Mouse (Mus musculus): ENCODE results near the gene Tnfsfm13.

Gene Tnfsfm13

DNA sequence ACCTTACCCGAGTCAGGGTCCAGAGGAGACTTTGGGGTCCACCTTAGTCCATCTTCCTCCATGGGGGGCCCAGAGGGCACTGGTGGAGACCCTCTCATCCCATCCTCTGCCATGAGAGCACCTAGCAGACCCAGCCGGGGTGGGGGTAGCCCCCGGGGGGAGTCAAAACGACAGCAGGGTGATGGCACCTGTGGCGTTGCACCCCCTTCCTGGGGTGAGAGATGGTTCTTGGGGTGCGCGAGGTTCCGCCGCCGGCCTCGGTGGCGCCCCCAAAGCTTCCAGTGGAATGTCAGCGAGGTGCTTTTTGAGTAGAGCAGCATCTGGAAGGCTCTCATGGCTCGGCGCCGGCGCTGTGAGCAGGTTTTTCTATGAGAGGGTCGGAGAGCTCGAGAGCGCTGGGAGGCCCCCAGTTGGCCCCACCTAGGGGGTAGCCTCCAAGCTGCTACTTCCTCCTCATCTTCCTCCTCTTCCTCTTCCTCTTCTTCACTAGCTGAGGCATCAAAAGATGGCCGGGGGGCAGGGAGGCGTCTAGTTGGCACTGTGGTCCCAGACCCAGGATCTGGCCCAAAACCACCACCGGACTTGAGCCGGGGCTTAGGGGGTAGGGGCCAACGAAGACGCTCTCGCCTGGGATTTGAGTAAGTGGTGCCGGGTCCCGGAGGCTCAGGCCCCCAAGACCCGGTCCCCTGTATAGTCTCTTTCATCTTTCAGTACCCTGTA lies 15.6 kb downstream of the Tnfsfm13 start:
- no peak for DNase-seq

DNA sequence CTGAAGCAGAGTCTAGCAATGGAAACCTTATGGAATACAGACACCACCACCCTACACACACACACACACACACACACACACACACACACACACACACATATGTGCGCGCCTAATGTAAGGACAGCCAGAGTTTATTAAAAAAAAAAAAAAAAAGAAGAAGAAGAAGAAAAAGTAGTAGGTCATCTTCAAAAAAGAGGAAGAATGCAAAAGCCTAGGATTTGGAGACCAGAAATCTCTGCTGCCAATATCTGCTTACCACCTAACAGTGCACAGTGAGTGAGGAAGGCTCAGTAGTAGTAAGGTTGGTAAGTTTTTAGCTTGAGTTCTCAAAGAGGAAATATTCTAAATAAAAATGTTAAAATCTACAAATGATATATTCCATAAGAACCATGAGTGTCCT lies 16.8 kb downstream of the Tnfsfm13 start:
- DNase-seq, result no peak

DNA sequence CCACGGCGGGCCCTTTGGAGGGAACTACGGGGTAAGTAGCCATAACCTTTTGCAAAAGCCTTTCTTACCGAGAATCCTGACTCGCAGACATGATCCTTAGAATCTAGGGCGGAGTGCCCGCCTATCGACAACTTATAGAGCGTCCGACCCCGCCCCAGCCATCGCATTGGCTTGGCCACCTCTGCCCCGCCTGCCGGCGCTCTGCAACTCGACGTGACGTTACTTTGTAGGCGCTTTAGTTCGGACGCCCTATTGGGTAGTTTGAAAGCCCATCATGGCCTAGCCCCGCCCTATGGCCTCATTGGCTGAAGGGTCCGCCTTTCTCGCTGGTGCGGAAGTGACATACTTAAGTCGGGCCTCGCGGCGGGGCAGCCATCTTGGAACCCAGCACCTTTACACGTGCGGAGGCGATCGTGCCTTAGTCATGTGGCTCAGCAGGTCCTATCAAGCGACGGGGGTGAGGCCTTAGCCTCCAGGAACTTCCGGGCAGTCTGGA lies 23.6 kb downstream of the Tnfsfm13 start, which contains the start of gene Eif4a1:
Eif4a1 (minus strand) TSS at position 213 of the 496 bp plus-strand sequence.
- DNase-seq, result peak; percentile 100

DNA sequence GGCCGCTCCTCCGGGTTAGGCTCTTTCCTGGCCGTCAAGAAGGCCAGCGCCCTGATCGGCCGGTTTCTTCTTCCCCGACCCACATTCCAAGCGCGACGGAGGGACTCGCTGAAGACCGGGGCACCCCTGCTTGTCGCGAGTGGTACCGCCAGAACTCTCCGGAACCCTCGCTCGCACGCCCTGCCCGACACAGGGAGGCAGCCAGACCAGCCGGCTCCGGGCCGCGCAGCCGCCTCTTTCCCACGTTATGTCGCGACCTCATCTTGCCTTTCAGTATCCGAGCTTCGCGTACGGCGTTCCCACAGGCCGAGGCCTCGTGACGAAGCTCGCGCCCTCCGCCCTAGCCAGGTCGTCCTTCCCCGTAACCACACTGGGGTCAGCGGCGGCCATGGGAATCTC lies 24.2 kb downstream of the Tnfsfm13 start:
- DNase-seq, result no peak

DNA sequence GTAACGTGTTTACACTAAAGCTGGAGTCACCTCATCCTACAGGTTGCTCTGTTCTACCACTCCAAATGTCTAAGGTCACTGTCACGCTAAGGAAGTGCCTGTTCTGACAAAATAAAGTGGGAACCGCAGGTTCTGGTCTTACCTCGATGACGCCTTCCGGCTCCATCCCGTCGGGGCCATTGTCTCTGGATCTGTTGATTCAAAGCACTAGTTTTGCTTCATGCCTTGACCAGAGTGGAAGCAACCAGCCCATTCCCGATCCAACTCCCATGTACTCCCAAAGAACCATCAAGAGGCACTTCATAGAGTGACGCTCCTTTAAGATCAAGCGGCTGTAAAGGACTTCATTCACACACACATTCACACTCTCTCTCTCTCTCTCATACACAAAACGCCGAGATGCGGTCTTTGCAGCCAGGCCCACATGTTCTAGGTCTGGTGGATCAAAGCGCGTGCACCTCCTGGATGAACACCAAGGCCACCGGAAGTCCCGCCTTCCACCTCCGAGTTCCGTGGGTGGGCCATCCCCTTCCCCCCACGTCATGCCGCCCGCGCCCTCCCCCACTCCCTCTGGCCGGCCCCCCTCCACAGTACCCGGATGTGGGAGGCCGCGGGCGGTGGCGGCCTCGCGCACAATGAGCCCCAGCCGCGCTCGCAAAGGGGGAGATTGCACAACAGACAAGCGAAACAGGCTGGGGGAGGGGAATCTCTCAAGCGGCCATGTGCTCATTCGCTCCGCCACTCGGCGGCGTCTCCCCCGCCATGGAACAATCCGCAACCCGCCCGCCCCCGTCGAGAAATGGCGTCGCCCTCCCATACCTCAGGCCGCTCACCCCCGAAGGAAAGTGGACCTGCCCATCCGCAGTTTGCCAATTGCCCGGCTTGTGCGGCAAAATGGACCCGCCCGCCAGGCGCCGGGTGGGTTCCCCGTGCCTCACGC lies 24.8 kb downstream of the Tnfsfm13 start:
- DNase-seq, result peak; percentile 96

DNA sequence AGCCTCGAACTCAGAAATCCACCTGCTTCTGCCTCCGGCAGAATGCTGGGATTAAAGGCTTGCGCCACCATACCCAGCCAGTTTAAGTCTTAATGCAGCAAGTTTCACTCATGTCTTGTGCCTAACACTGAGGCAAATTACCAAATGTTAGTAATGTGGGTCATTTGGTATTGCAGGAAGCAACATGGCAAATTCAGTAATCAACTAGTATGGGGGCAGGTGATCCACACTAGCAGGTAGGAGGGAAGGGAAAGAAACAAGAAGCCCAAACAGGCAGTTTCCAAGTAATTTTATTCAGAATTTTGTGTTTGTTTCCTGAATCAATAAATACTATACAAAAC lies 29.3 kb downstream of the Tnfsfm13 start:
- DNase-seq, result no peak

DNA sequence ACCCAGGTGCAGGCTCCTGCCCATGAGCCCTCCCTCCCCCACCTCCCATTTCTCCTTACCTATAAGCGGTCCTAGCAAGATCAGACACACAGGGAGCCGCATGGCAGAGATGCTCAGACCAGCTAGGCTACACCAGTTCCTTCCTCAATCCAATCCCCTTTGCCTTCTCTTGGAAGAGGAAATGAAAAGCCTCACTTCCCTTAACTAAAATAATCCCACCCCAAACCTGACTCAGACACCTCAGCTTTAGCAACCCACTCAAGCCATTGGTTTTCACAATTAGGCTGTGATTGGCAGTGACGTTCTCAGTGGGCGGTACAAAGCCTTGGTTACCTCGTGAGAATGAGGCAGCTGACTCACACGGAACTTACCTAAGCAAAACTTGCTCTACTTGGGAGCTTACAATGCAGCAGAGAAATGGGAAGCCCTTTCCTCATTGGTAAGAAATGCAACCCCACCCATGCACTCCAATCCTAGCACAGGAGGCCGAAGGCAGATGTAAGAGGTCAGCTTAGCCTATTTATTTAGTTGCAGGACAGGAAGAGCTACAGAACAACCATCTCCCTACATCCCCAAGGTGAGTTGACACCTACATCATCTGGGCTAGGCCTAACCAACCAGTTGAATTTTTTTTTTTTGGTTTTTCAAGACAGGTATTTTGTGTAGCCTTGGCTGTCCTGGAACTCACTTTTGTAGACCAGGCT lies 29.8 kb downstream of the Tnfsfm13 start, which contains the start of gene Cd68:
Cd68 (minus strand) TSS at position 193 of the 704 bp plus-strand sequence.
- DNase-seq, result no peak

DNA sequence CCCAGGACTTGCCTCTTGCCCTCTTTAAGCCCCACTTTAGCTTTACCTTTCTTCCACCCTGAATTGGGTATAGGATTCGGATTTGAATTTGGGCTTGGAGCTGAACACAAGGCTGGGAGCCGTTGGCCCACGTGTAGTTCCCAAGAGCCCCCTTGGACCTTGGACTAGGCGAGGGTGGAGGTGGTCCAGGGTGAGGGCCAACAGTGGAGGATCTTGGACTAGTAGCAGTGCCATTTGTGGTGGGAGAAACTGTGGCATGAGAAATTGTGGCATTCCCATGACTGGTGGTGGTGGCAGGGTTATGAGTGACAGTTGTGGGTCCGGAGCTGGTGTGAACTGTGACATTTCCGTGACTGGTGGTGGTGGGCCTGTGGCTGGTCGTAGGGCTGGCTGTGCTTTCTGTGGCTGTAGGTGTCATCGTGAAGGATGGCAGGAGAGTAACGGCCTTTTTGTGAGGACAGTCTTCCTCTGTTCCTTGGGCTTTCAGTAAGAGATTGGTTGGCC lies 30.4 kb downstream of the Tnfsfm13 start:
- DNase-seq, result no peak

DNA sequence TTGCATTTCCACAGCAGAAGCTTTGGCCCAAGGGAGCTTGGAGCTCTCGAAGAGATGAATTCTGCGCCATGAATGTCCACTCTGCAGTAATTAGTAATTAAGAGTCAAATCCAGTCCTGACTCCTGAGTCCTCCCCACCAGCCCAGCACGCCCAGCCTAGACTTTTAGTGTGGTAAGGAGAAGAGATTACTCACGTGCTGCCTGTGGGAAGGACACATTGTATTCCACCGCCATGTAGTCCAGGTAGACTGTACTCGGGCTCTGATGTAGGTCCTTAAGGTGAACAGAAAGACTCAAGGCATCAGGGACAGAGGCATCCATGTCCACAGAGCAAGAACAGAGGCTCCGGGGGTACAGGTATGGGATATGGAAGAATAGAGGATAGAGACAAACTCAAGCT lies 31.1 kb downstream of the Tnfsfm13 start:
- no peak for DNase-seq

DNA sequence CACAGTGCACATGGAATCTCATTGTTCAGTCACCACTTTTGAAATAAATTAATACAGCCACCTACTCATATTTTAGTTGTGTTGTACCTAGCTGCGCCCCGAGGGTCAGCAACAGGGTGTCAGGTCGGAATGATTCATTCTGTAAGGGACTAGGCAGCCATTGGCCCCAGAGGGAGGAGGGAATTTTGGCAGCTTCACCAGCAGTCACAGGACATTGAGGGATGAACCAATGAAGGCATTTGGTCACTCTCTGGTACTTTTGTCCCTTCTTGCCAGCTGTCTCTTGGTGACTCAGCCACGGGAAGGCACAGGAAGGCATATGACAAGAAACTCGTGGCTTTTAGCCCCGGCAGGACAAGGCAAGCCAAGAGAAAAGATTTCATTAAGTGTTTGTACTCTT lies 32.1 kb downstream of the Tnfsfm13 start:
- DNase-seq, result no peak

DNA sequence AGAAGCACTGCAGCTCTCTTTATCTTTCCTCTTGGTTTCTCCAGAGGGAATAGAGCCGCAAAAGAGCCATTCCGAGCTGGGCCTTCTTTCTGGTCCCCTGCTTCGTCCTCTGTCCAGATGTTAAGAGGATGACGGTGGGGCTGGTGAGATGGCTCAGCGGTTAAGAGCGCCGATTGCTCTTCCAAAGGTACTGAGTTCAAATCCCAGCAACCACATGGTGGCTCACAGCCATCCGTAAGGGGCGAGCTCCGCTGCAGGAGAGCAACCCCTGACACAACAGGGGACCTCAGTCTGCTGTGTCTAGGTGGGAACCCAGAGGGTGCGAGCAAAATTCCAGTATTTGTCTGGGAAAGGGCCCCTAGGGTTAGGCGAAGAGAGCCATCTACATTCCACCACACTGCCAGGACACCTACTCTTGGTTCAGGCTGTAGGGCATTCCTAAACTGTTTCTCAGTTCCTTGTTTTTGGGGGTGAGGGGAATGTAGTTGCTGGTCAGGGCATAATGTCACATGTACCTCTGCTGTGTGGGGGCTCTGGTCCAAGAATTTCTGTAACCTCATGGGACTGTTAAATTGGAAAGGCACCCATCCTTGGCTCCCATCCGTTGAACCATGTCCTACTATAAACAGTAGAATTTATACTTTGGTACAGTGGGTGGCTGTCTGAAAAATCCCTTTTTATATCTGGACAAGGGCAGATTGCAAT lies 32.8 kb downstream of the Tnfsfm13 start:
- DNase-seq, result no peak

DNA sequence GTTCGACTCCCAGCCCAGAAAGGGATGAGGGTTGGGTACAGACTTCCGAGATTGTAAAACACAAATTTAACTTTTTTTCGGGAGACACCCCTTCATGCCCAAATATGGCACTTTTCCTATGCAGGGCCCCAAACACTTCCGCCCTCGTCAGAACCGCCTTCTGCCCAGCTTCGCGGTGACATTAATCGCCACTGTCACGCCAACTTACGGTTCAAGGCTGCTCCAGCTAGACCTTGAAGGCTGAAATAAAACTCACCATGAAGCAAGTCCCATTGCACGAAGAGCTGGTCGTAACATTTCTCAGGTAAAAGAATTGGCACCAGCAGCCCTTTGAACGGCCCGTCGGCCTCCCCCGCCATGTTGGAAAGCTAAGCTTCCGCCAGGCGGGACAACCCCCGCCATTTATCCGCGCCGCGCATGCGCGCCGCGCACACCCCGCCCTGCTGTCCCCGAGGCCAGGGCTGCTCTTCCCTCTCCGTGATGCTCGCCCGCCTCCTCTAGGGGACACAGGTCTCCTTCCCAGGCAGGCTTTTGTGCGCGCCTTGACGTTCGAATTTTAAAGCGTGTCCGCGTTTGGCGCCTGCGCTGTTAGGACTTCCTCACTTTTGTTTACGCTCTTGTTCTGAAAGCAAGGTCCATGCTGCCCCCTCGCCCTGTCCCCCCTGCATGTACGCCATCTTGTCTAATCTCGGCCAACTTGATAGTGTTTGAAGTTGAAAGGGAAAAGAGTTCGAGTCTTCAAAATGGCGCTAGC lies 33.5 kb downstream of the Tnfsfm13 start, which contains the start of gene Mpdu1:
Mpdu1 (minus strand) TSS at position 430 of the 754 bp plus-strand sequence.
- DNase-seq, result peak; percentile 94

DNA sequence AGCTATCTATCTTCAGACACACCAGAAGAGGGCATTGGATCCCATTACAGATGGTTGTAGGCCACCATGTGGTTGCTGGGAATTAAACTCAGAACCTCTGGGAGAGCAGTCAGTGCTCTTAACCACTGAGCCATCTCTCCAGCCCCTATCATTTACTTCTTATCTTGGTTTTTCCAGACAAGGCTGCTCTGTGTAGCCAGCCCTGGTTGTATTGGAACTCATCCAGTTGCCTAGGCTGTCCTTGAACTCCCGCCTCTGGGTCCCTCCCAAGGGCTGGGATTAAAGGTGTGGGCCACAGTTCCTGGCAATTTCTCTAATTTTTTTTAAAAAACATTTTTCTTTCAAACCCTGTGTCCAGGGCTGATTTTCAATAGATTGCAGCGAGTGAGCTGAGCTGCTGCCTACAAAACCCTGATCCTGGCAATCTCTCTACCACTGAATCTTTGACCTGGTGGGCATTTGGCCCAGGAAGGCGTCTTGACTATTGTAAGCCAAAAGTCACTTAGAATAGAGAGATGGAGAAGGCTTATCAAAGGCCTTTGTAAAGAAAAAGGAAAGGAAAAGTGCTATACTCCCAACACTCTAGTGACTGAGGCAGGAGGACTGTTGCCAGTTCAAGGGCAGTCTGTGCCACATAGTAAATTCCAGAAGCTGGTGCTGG lies 34.5 kb downstream of the Tnfsfm13 start:
- DNase-seq, result no peak

DNA sequence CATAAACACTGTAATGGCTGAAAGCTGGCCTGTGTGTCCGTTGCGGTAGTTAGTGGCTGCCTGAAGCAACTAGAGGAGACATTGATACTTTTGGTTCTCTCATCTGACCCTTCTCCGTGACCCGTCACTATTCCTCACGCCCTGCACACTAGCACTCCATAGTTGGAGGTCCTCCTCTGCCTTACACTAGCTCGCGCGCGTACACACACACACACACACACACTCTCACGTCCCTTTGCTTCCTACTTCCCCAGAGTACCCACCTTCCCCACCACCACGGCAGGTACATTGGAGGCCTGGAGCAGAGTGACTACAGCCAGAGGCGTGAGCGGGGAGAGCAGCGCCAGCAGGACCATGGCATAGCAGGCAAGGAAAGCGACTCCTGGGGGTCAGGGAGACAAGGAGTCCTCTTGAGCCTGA lies 38.4 kb downstream of the Tnfsfm13 start:
- no peak for DNase-seq

DNA sequence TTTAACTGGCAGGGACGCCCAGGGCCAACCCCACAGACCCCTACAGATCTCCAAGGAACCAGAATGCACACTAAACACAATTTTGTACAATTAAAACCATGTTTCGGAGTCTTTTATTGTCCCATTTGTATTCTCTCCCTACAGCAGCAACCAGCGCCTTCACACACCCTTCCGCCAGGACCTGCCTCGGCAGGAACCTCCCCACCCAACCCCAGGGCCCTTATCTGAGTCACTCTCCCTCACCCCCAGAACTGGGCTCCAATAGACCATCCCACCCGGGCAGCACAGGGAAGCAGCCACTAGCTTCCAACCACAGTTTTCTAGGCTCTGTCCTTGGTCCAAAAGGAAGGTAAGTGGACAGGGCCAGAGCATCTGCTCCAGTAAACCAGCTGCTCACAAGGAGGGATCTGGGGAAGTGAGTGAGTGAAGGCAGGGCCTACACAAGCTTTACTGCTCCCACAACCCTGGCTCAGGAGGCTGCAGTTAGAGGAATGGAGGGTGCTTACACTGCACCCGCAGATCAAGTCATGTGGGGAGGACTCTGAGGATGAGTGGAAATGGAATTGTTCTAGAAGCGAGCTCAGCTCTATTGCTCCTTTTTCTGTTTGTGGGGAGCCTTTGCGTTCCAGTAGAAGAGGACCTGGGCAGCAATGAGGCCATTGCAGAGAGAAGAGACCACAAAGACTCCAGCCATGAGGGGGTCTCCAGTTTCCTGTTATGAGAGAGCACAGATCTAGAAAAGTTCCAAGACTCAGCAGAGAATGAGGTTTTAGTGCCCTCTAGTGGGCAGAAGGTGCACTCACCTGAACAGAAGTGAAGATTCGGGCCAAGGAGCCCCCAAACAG lies 39.1 kb downstream of the Tnfsfm13 start:
- peak; percentile 70 for DNase-seq

DNA sequence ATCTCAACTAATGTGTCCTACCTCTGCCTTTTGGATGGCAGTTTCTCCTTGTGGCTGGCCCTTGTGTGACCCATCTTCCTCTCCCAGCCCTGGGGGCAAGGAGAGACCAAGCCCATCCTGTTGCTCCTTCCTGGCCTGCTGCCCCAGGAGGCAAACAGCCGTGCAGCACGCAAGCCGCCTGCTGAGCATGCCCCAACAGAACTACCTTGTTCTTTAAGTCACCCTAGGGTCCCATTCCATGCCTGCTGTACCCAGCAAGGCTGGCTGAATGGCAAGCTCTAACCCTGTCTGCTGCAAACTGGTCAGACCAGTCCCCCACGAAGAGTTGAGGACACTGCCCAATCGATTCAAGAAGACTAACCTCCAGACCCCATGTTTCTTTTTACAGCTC lies 39.8 kb downstream of the Tnfsfm13 start:
- no peak for DNase-seq

DNA sequence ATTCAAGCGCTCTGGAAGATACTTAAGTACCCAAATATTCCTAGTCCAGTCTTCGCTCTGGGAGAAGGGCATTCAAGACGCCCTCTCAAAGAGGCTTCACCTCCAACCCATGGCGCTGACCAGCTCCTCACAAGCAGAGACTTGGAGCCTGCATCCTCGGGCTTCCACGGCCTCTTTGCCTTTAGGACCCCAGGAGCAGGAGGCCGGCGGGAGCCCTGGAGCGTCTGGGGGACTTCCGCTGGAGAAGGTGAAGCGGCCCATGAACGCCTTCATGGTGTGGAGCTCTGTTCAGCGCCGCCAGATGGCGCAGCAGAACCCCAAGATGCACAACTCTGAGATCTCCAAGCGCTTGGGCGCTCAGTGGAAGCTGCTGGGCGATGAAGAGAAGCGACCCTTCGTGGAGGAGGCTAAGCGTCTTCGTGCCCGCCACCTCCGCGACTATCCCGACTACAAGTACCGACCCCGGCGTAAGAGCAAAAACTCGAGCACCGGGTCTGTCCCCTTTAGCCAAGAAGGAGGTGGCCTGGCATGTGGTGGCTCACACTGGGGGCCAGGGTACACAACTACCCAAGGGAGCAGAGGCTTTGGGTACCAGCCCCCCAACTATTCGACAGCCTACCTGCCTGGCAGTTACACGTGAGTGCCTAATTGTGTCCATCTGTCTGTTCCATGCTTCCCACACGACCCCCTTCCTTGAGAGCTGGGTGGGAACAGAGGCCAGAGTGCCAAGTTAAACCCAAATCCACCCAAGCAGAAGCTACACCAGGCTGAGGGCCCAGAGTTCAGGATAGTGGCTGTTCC lies 40.4 kb downstream of the Tnfsfm13 start, which contains the start of gene Sox15:
Sox15 (plus strand) TSS at position 51 of the 801 bp plus-strand sequence.
- DNase-seq, result no peak

DNA sequence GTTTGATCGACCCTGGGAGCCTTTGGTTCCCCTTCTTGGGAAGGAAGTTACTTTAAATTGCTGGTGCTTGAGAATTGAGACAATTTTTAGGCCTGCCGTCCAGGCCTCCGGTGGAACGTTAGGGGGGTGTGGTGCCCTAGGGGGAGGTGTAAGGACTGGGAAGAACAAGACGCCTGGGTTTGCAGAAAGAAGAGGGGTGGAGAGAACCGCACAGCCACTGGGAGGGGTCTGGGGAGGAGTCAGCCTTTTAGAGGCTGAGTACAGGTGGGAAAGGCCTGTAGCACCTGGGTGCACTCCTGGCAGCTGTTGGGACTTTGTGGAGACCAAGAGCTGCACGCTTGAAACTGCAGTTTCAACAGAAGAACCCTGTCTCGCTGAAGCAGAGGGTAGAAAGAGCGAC lies 41.1 kb downstream of the Tnfsfm13 start:
- no peak for DNase-seq

DNA sequence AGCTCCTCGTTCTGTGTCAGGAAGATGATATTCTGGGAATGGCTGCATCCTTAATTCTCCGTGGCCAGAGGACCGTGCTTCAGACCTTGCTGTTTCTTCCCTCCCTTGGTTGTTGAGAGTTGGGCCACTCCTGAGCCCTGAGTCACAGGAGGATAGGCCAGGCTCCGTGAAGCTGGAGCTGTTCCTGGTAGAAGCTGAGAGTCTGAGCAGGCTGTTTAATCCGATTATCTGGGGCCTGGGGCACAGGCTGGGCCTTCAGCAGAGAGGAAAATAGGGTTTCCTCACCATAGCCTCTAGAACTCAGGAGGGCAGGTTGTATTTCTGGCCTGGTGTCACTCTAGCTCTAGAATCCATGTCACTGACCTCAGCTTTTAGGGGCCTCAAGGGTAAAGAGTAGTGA lies 42.5 kb downstream of the Tnfsfm13 start:
- no peak for DNase-seq
